Mouse (Mus musculus) kidney, postnatal 0 days (tissue): ENCODE data around the gene Atp7b. TPM values are rescaled to one million over a fixed set of nuclear protein-coding genes. Genes with fewer than 3 reads are reported as not detected.
A peak's percentile ranks its signal among the peaks of the same experiment; 100 is the strongest.

Source experiments
- ATAC-seq: fragments of 200-750 bp; cut with Nextera tagmentation; replicated peaks from 2 replicates; pipeline ENCODE4 v1.8.0; 2017; ENCODE audit warnings: low read depth, moderate number of reproducible peaks, moderate TSS enrichment, moderate library complexity; ENCODE audit not compliant: low FRiP score
- DNase-seq: peaks from one replicate; pipeline ENCODE4 v3.0.0-alpha.2; 2016; ENCODE audit warnings: low spot score
- H3K27ac ChIP-seq: fragments of 300-500 bp; sonication (generic); 2 replicates; pipeline ENCODE4 v1.5.1; 2014; ENCODE audit warnings: mild to moderate bottlenecking
- H3K27me3 ChIP-seq: fragments of 300-500 bp; sonication (generic); 2 replicates; pipeline ENCODE4 v1.6.1; 2014; ENCODE audit warnings: low read length, mixed read lengths; ENCODE audit not compliant: insufficient read depth
- H3K36me3 ChIP-seq: fragments of 300-500 bp; sonication (generic); 2 replicates; pipeline ENCODE4 v1.6.1; 2014; ENCODE audit warnings: low read length, mixed read lengths; ENCODE audit not compliant: insufficient read depth
- H3K4me1 ChIP-seq: fragments of 300-500 bp; sonication (generic); replicated peaks from 2 replicates; pipeline ENCODE4 v1.6.1; 2014; ENCODE audit warnings: antibody characterized with exemption, low read length, mixed read lengths; ENCODE audit not compliant: insufficient read depth
- H3K4me2 ChIP-seq: fragments of 300-500 bp; sonication (generic); 2 replicates; pipeline ENCODE4 v1.6.1; 2014; ENCODE audit warnings: mild to moderate bottlenecking, low read length, moderate library complexity, mixed read lengths
- H3K4me3 ChIP-seq: fragments of 300-500 bp; sonication (generic); replicated peaks from 2 replicates; pipeline ENCODE4 v1.5.1; 2014; ENCODE audit warnings: low read depth, low read length
- H3K9ac ChIP-seq: fragments of 300-500 bp; sonication (generic); 2 replicates; pipeline ENCODE4 v1.6.1; 2014; ENCODE audit warnings: low read depth, low read length
- H3K9me3 ChIP-seq: fragments of 300-500 bp; sonication (generic); replicated peaks from 2 replicates; pipeline ENCODE4 v1.6.1; 2016; ENCODE audit warnings: low read length, inconsistent platforms, mixed read lengths
- CTCF ChIP-seq: IDR thresholded peaks from 2 replicates; pipeline ENCODE4 v1.5.1; 2016; ENCODE audit warnings: antibody characterized with exemption, low read depth, mild to moderate bottlenecking, moderate library complexity
- WGBS: fragments of 180-500 bp; shearing (Covaris S2); extraction: QIAGEN DNeasy Blood & Tissue Kit; methylation state at CpG from one replicate; pipeline ENCODE4 v1.1.7; 2014; 5-methylcytosine and 5-hydroxymethylcytosine counted together
- polyA plus RNA-seq: library from polyadenylated mRNA; unstranded; fragments of >200 nt; fragmentation: Nextera tagmentation; extraction: Ambion mirVana; gene quantifications from 2 replicates; pipeline ENCODE4 v1.2.1, GENCODE M21; 2015

The Atp7b gene
- polyA plus RNA-seq, 1 experiment from 2014 or later = 0.33 TPM

- no peaks in the 10 kb centered on the region for H3K9me3 ChIP-seq
- H3K4me2 ChIP-seq = no peak overlapping the region
- 61% methylated on average over 8 of the region's 8 CpGs for WGBS
- H3K27ac ChIP-seq = no peak overlapping the region
- H3K4me1 ChIP-seq = no peaks in the 10 kb centered on the region
- H3K27me3 ChIP-seq = no peaks in the 10 kb centered on the region
- peak; percentile 8 for DNase-seq
- no peak overlapping the region for H3K4me3 ChIP-seq
- ATAC-seq = no peak
- H3K36me3 ChIP-seq = no peaks in the 10 kb centered on the region
- H3K9ac ChIP-seq = no peak overlapping the region
- TF ChIP-seq CTCF = peak; percentile 50
Measured at GRCm38 (mm10) chr8:21981664-21982337, 78.3 kb downstream of the Atp7b start.

DNA sequence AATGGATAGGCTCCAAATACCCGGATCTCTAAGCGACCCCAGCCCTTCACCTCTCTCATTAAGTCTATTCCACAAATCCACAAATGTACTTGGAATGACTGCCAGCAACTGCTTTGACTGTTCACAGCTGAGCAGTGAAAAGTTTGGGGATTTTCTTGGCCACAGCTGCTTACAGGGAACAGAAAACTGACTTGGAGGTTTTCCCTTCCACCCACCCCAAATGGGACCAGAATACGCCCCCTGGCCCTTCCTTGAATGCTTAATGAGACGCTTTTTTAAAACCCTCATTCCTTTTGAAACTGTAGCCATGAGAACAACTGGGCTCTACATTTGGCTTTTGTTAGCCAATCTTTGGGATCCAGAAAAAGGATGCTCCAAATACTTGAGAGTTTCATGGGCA lies 81.9 kb downstream of the Atp7b start:
- ATAC-seq (no peak), DNase-seq (no peak)
- Histone ChIP-seq H3K27me3 (no peaks in the 10 kb centered on the region), H3K4me2 (no peak overlapping the region), H3K27ac (no peak overlapping the region), H3K9me3 (no peaks in the 10 kb centered on the region), H3K4me1 (no peaks in the 10 kb centered on the region), H3K9ac (no peak overlapping the region), H3K36me3 (no peaks in the 10 kb centered on the region), H3K4me3 (no peak overlapping the region)
- TF ChIP-seq CTCF = no peak
- 61% methylated on average over 4 of the region's 4 CpGs for WGBS

DNA sequence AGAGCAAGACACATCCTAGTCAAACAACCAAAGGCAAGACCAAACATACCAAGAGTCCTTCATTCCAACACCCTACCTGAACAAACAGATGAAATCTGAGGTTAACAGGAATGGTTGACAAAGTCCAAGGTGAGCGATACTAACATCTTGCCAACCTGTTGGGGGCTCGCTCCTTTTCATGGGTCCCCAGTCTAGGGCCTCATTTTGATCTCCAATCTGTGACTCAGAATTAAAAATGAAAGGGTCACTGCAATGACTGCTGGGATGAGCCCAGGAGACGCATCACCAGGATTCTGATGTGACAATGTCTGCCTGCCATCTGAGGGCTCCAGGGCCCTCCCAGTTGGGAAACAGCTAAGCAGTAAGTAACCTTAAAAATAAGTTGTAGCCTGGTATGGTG lies 90.6 kb downstream of the Atp7b start, which contains the start of gene Ccdc70:
Ccdc70 (plus strand) TSS at position 301 of the 400 bp plus-strand sequence.
- Histone ChIP-seq H3K27me3 (no peaks in the 10 kb centered on the region), H3K9me3 (no peaks in the 10 kb centered on the region), H3K9ac (no peak within 1 kb of the TSS), H3K27ac (no peak within 1 kb of the TSS), H3K4me3 (no peak within 1 kb of the TSS), H3K4me1 (no peaks in the 10 kb centered on the region), H3K36me3 (no peaks in the 10 kb centered on the region), H3K4me2 (no peak within 1 kb of the TSS)
- DNase-seq (no peak), ATAC-seq (no peak)
- WGBS = 90% methylated on average over 3 of the region's 3 CpGs
- no peak for TF ChIP-seq CTCF

GRCm38 (mm10) chr8:21966646-21967045 lies 93.5 kb downstream of the Atp7b start:
- DNase-seq (no peak), ATAC-seq (no peak)
- Histone ChIP-seq H3K27me3 (no peaks in the 10 kb centered on the region), H3K36me3 (no peaks in the 10 kb centered on the region), H3K4me1 (no peaks in the 10 kb centered on the region), H3K9me3 (no peaks in the 10 kb centered on the region), H3K27ac (no peak overlapping the region), H3K4me3 (no peak overlapping the region), H3K9ac (no peak overlapping the region), H3K4me2 (no peak overlapping the region)
- WGBS = 67% methylated on average over 1 of the region's 1 CpGs
- no peak for TF ChIP-seq CTCF

GRCm38 (mm10) chr8:21958414-21958813 lies 101.7 kb downstream of the Atp7b start, which contains the start of gene Fam90a1a:
Gene Fam90a1a, plus strand, starts transcription at chr8:21958714.
- Histone ChIP-seq H3K27ac (no peak within 1 kb of the TSS), H3K36me3 (no peaks in the 10 kb centered on the region), H3K4me2 (no peak within 1 kb of the TSS), H3K4me3 (no peak within 1 kb of the TSS), H3K27me3 (no peaks in the 10 kb centered on the region), H3K9me3 (no peaks in the 10 kb centered on the region), H3K4me1 (no peaks in the 10 kb centered on the region), H3K9ac (no peak within 1 kb of the TSS)
- ATAC-seq = no peak
- no peak for DNase-seq
- no peak for TF ChIP-seq CTCF
- whole genome bisulfite sequencing = 77% methylated on average over 2 of the region's 2 CpGs

GRCm38 (mm10) chr8:21956336-21956735 lies 103.8 kb downstream of the Atp7b start:
- ATAC-seq = no peak

More at GRCm38 (mm10) chr8:21956336-21956735, 103.8 kb downstream of the Atp7b start:
- 77% methylated on average over 3 of the region's 3 CpGs for WGBS
- Histone ChIP-seq H3K4me3 (no peak overlapping the region), H3K4me2 (no peak overlapping the region), H3K27me3 (no peaks in the 10 kb centered on the region), H3K27ac (no peak overlapping the region), H3K9ac (no peak overlapping the region), H3K36me3 (no peaks in the 10 kb centered on the region), H3K4me1 (no peaks in the 10 kb centered on the region), H3K9me3 (no peaks in the 10 kb centered on the region)
- no peak for DNase-seq
- TF ChIP-seq CTCF = no peak
